Mouse (Mus musculus): ENCODE measurements around the gene Icam1.

Icam1 gene

DNA sequence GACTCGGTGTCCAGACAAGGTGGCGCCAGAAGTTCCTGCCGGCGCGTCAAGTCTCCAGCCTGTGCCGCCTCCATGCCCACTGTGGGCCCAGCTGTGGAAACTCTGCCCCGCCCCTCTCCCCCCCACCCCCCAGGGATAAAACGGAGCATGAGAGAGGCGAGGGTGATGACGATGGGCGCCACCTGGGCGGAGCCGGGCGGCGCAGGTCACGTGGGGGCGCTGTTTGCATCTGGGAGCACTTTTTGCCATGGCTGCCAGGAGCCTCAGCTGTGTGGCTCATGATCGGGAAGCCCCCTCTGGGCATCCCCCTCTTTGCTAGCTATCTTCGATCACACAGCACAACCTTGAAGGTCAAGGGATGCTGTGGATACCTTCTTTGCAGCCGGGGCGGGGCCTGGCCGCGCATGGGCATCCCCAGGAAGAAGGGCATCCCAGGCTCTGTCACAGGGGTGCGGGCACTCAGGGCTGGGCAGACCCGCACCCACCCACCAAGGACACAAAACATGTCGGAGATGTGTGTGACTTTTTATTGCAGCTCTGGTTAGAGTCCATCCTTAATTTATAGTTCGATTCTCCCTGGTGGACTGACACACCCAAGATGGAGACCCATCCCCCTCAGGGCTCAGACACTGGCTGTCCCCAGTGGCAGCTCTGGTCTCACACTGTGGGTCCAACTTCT lies 51.4 kb downstream of the Icam1 start, which contains the start of gene Zglp1:
Gene Zglp1, minus strand, starts transcription at position 88 of the 679 bp plus-strand sequence.
- DNase-seq: no peak

DNA sequence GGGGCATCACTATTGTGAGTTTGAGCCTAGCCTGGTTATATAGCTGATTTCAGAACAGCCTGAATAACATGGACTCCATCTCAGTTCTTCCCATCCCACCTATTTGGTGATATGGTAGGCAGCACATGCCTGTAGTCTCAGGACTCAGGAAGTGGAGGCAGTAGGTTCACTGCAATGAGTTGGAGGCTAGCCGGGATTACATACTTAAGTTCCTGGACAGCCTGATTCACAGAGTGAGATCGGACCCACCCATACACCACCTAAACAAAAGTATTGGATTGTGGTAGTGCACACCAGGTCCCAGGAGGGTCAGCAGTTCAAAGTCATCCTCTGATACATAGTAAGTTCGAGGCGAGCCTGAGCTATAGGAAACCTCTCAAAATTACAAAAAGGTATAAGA lies 56.9 kb downstream of the Icam1 start:
- DNase-seq: no peak

DNA sequence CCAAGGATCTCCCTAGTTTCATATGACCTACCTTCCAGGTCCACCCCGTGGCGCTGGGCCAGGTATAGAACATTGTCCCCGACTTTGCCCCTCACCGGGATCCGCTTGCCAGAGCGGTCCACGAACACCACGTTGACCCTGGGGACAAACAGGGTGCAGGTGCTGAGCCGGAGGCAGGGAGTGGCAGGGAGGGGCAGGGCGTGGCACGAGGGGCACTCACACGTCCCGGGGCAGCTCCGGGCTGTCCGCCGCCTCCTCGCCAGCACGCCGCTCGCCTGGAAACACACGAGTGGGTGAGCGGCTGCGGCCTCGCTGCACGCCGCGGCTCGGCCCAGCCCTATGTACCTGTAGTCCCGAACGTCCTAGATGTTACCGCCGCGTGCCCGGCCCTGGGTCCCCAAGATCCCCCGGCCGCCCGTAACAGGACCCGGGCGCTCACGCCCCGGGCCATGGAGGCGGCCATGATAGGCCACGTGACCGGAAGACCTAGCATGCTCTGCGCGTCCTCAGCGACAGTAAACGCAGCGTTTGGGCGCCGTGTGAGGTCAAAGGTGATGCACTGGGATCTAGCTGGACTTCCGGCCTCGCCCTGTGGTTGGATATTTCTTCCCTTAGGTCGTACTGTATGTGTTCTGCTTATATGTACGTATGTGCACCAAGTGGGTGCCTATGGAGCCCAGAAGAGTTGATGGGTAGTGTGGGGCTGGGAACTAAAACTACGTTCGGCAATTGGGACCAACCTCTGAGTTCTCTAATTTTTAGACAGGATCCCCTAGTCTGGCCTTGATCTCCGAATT lies 57.5 kb downstream of the Icam1 start, which contains the start of the genes Gm49373 and Fdx1l:
Gene Gm49373, minus strand, starts transcription at position 53 of the 797 bp plus-strand sequence.
Gene Fdx1l, minus strand, starts transcription at position 571 of the 797 bp plus-strand sequence.
- peak; percentile 91 for DNase-seq

- DNase-seq: no peak
These were observed 58.4 kb downstream of the Icam1 start for GRCm38 (mm10) chr9:21074173-21074572.

GRCm38 (mm10) chr9:21075625-21076024 lies 59.8 kb downstream of the Icam1 start:
- DNase-seq: no peak
